Mouse (Mus musculus): Measurements from ENCODE around the gene Cs. TPM values are rescaled to one million over a fixed set of nuclear protein-coding genes. Genes with fewer than 3 reads are reported as not detected.
A peak's percentile ranks its signal among the peaks of the same experiment; 100 is the strongest.

The Cs gene
- total and polyA plus RNA-seq, 3 experiments, result 133 to 256 (median 161) TPM

DNA sequence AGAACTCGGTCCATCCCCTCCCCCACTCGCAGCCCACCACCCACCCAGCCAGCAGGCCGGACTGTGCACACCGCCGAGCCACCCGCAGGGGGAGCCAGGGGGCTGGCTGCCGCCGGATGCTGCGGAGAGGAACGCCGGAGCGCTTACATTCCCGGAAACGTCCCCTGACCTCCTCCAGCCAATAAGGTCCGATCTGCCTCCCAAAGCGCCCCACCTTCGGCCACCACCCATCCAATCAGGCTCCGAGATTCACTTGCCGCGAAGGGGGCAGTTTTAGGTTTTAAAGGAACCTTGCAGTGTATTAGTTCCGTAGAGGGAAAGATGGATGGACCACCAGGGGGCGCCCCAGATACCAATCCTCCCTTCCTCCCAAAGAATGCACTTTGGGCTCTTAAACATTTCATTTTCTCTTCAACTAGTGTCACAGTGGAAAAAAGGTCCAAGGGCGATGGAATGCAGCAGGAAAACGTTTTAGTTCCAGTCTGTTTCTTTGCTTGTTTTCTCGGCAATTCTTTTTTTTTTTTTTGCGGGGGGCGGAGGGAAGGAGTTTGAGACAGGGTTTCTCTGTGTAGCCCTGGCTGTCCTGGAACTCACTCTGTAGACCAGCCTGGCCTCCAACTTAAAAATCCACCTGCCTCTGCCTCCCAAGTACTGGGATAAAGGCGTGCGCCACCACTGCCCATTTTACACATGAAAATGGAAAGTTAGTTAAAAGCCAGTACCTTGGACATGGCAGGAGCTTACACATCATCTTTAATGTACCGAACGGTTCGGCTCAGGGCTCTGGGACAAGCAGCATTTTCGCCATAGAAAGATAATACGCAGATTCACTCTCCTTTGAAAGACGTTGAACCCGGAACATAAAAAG is 72.4 kb downstream of the Cs start:
- Histone ChIP-seq H3K36me3 (ENCODE audit: control insufficient read depth in 1 of 2, insufficient read depth in 2 of 2, low read length in 2 of 2) (peaks cover 0 to 9% of the 10 kb centered on the region in 2 experiments; a peak in 2 of 4 replicates), H3K79me2 (ENCODE audit: control insufficient read depth, insufficient read depth, low read length, poor library complexity) (peaks cover 32% of the 10 kb centered on the region), H3K27me3 (ENCODE audit: control insufficient read depth in 1 of 2, insufficient read depth in 2 of 2, low read length in 2 of 2) (no peaks in the 10 kb centered on the region), H3K4me1 (ENCODE audit: control insufficient read depth in 1 of 2, insufficient read depth in 2 of 2, low read length in 2 of 2) (peaks cover 0 to 8% of the 10 kb centered on the region in 2 experiments; a peak in 2 of 4 replicates), H3K27ac (ENCODE audit: control insufficient read depth, low read depth, low read length) (peak overlapping the region; percentile 89), H3K9me3 (replicated peaks; ENCODE audit: insufficient read depth, low read length) (no peaks in the 10 kb centered on the region), H3K4me3 (ENCODE audit: control insufficient read depth in 1 of 2, insufficient read depth in 1 of 2, low read depth in 2 of 2, low read length in 2 of 2) (peak overlapping the region; percentile 76 to 90), H3K9ac (ENCODE audit: control insufficient read depth, low read depth, low read length, poor library complexity, severe bottlenecking) (peak overlapping the region; percentile 91)
- DNase-seq (ENCODE audit: low read depth, low spot score), result peak; percentile 99
- peak; percentile 85 for TF ChIP-seq HCFC1 (IDR thresholded peaks at IDR 0.05; ENCODE audit: low read depth, low read length)
- TF ChIP-seq TAL1 (IDR thresholded peaks at IDR 0.05; ENCODE audit: low read length), result no peak
- TF ChIP-seq TBP (IDR thresholded peaks at IDR 0.05; ENCODE audit: low read depth, low read length), result 0 out of 2 replicates have a peak, but pooled peaks have one; percentile 52
- no peak for TF ChIP-seq GATA1 (IDR thresholded peaks at IDR 0.05; ENCODE audit: low read depth, low read length)
- peak; percentile 74 for TF ChIP-seq SMC3 (IDR thresholded peaks at IDR 0.05; ENCODE audit: low read depth, low read length)
- no peak for TF ChIP-seq MAFK (IDR thresholded peaks at IDR 0.05; ENCODE audit: borderline replicate concordance, low read depth, low read length)
- TF ChIP-seq E2F4 (IDR thresholded peaks at IDR 0.05; ENCODE audit: borderline replicate concordance, low read depth, low read length), result peak; percentile 34; the same call in 1 of the 2 replicates
- no peak; the same call in 1 of the 2 replicates for TF ChIP-seq NELFE (IDR thresholded peaks at IDR 0.05; ENCODE audit: low read depth, low read length)
- peak; percentile 19; the same call in 1 of the 2 replicates for TF ChIP-seq ETS1 (IDR thresholded peaks at IDR 0.05; ENCODE audit: low read depth, low read length)
- TF ChIP-seq ZC3H11A (IDR thresholded peaks at IDR 0.05; ENCODE audit: low read depth, low read length), result no peak; the same call in none of the 2 replicates
- TF ChIP-seq POLR2AphosphoS5 (IDR thresholded peaks at IDR 0.05; ENCODE audit: borderline replicate concordance, low read depth, low read length), result no peak
- TF ChIP-seq MXI1 (IDR thresholded peaks at IDR 0.05; ENCODE audit: low read depth, low read length), result peak; percentile 66
- no peak; the same call in 1 of the 2 replicates for TF ChIP-seq TCF12 (IDR thresholded peaks at IDR 0.05; ENCODE audit: low read depth, low read length)
- no peak for TF ChIP-seq UBTF (IDR thresholded peaks at IDR 0.05; ENCODE audit: borderline replicate concordance, insufficient read depth, low read depth, low read length)
- peak in 1 of 2 experiments; percentile 25; a peak in 1 of 4 replicates for TF ChIP-seq EP300 (IDR thresholded peaks at IDR 0.05; ENCODE audit: low read depth in 1 of 2, low read length in 2 of 2)
- TF ChIP-seq SIN3A (IDR thresholded peaks at IDR 0.05; ENCODE audit: low read length), result peak; percentile 97
- TF ChIP-seq GABPA (IDR thresholded peaks at IDR 0.05; ENCODE audit: low read depth, low read length), result no peak
- peak; percentile 33; the same call in 1 of the 2 replicates for TF ChIP-seq MAX (IDR thresholded peaks at IDR 0.05; ENCODE audit: low read length)
- peak; percentile 26 for TF ChIP-seq RAD21 (IDR thresholded peaks at IDR 0.05; ENCODE audit: low read depth, low read length)
- peak; percentile 59 for TF ChIP-seq CHD2 (IDR thresholded peaks at IDR 0.05; ENCODE audit: low read length)
- 0 out of 2 replicates have a peak, but pooled peaks have one; percentile 3 for TF ChIP-seq MYC (IDR thresholded peaks at IDR 0.05; ENCODE audit: low read depth, low read length)
- TF ChIP-seq ZMIZ1 (IDR thresholded peaks at IDR 0.05; ENCODE audit: low read depth, low read length), result peak; percentile 67; the same call in 1 of the 2 replicates
- TF ChIP-seq MEF2A (IDR thresholded peaks at IDR 0.05; ENCODE audit: extremely low read depth, insufficient replicate concordance, low read depth, low read length, poor library complexity, severe bottlenecking), result no peak
- peak; percentile 97 for TF ChIP-seq MAZ (IDR thresholded peaks at IDR 0.05; ENCODE audit: low read depth, low read length)
- TF ChIP-seq POLR2A (IDR thresholded peaks at IDR 0.05; ENCODE audit: control insufficient read depth in 1 of 2, insufficient read depth in 1 of 2, low read depth in 1 of 2, low read length in 2 of 2, poor library complexity in 1 of 2), result peak in 1 of 2 experiments; percentile 68; a peak in 1 of 4 replicates
- TF ChIP-seq ELF1 (IDR thresholded peaks at IDR 0.05; ENCODE audit: low read depth, low read length), result peak; percentile 93
- TF ChIP-seq CHD1 (IDR thresholded peaks at IDR 0.05; ENCODE audit: low read depth, low read length), result no peak; the same call in 1 of the 2 replicates
- TF ChIP-seq POLR2AphosphoS2 (IDR thresholded peaks at IDR 0.05; ENCODE audit: low read length), result no peak
- no peak for TF ChIP-seq ZKSCAN1 (IDR thresholded peaks at IDR 0.05; ENCODE audit: low read depth, low read length)
- peak; percentile 56 for TF ChIP-seq ZNF384 (IDR thresholded peaks at IDR 0.05; ENCODE audit: low read depth, low read length)
- TF ChIP-seq JUND (IDR thresholded peaks at IDR 0.05; ENCODE audit: low read depth, low read length), result no peak
- peak; percentile 57; the same call in 1 of the 2 replicates for TF ChIP-seq KAT2A (conservative IDR thresholded peaks at IDR 0.05; ENCODE audit: low read depth, low read length)
- TF ChIP-seq USF2 (IDR thresholded peaks at IDR 0.05; ENCODE audit: borderline replicate concordance in 1 of 2, insufficient read depth in 1 of 2, low read depth in 1 of 2, low read length in 2 of 2), result no peak
- peak; percentile 69 to 83 (median 69) for TF ChIP-seq CTCF (IDR thresholded peaks at IDR 0.05 in 2 of 3, conservative IDR thresholded peaks at IDR 0.05 in 1 of 3; ENCODE audit: control insufficient read depth in 1 of 3, insufficient read depth in 1 of 3, low read depth in 2 of 3, low read length in 3 of 3, poor library complexity in 1 of 3, severe bottlenecking in 1 of 3)
- no peak for TF ChIP-seq BHLHE40 (IDR thresholded peaks at IDR 0.05; ENCODE audit: borderline replicate concordance, low read depth, low read length)
